Mouse (Mus musculus): Measurements from ENCODE around the gene Sfn. TPM values are rescaled to one million over a fixed set of nuclear protein-coding genes. Genes with fewer than 3 reads are reported as not detected.

Sfn gene
- polyA plus RNA-seq, 1 experiment from 2014 or later: 7.8 TPM

Small RNA genes lying within 50 kb of the gene (microRNA-seq; reads per million reads assigned to microRNA genes)
- gene Gm23158: not detected

Other genes starting within 250 kb of the Sfn start
- 19.2 and 20.0 TPM in 2 replicates for gene Wdtc1, start 248.7 kb downstream of the Sfn start, polyA plus RNA-seq (2016; fragmentation: Nextera tagmentation; extraction: Ambion mirVana)
- gene Slc9a1, start 232.5 kb downstream of the Sfn start, polyA plus RNA-seq (2016; fragmentation: Nextera tagmentation; extraction: Ambion mirVana): 8.3 and 8.6 TPM in 2 replicates
- 0.58 and 0.86 TPM in 2 replicates for gene Tent5b, start 122.0 kb downstream of the Sfn start, polyA plus RNA-seq (2016; fragmentation: Nextera tagmentation; extraction: Ambion mirVana)
- 0.68 and 1.0 TPM in 2 replicates for gene Trnp1, start 103.6 kb downstream of the Sfn start, polyA plus RNA-seq (2016; fragmentation: Nextera tagmentation; extraction: Ambion mirVana)
- 0.87 and 1.3 TPM in 2 replicates for gene Kdf1, start 83.2 kb downstream of the Sfn start, polyA plus RNA-seq (2016; fragmentation: Nextera tagmentation; extraction: Ambion mirVana)
- gene Nudc, start 56.2 kb downstream of the Sfn start, polyA plus RNA-seq (2016; fragmentation: Nextera tagmentation; extraction: Ambion mirVana): 450 and 503 TPM in 2 replicates
- 0.17 TPM in 1 of 2 replicates, not detected in the other for gene Nr0b2, start 48.8 kb downstream of the Sfn start, polyA plus RNA-seq (2016; fragmentation: Nextera tagmentation; extraction: Ambion mirVana)
- gene Gpatch3, start 27.4 kb downstream of the Sfn start, polyA plus RNA-seq (2016; fragmentation: Nextera tagmentation; extraction: Ambion mirVana): 8.9 and 10.9 TPM in 2 replicates
- 27.9 and 28.7 TPM in 2 replicates for gene Gpn2, start 17.8 kb downstream of the Sfn start, polyA plus RNA-seq (2016; fragmentation: Nextera tagmentation; extraction: Ambion mirVana)
- gene Zdhhc18, start 48.0 kb upstream of the Sfn start, polyA plus RNA-seq (2016; fragmentation: Nextera tagmentation; extraction: Ambion mirVana): 3.0 and 3.1 TPM in 2 replicates
- 18.7 and 19.5 TPM in 2 replicates for gene Pigv, start 70.5 kb upstream of the Sfn start, polyA plus RNA-seq (2016; fragmentation: Nextera tagmentation; extraction: Ambion mirVana)
- 32.7 and 34.5 TPM in 2 replicates for gene Arid1a, start 154.6 kb upstream of the Sfn start, polyA plus RNA-seq (2016; fragmentation: Nextera tagmentation; extraction: Ambion mirVana)